Mouse (Mus musculus) fat pad, adult 2 months (tissue): ENCODE measurements around the gene Wfdc2.
"Not testable (repeated sequence)": the region's sequence is repeated elsewhere in the genome, so short reads cannot be mapped to it uniquely, and the experiment has no call there.

Experiments used
- DNase-seq: peaks from one replicate; pipeline ENCODE4 v3.0.0-alpha.2; 2011; ENCODE audit warnings: low read depth, low spot score; ENCODE audit errors: extremely low read depth

The Wfdc2 gene

DNA sequence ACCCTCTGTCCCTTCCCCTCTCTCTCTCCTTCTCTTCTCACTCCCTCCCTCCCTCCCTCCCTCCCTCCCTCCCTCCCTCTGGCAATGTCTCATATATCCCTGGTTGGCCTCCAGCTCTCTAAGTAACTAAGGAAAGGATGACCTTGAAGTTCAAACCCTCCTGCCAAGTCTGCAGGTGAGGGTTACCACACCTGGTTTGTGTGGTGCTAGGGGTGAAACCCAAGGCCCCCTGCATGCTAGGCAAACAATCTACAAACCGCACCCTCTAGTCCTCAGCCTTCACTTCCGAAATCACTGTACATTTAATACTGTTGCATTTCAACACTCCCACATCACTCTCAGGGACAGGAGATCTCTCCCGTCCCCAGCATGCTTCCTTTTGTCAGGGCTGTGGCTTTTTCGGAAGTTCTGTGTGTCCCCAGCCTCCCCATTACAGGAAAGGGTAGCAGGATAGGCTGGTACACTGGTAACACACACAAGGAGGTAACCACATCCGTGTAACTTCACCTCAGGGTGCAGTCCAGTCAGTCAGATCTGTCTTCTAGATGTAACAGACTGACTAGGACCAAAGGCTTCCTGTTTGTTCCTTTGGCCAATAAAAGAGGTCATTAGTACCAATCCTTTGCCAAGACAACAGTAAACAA is 17.6 kb upstream of the Wfdc2 start:
- no peak for DNase-seq

DNA sequence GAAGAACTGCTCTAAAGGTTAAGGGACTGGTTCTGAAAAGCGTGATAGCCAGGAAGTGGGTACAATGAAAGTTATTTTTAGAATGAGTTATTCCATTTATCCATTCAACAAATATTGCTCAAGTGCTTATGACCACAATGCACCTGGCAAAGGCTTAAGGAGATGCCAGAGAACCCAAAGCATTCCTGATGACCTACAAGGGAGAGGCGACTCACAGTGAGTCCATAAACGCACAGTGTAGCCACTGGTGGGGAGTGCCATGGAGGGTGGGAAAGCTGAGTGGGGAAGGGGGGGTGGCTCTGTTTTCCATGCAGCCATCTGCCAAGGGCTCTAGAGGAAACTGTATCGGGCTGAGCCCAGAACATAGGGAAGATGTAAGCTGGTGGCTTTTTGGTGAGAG is 12.9 kb upstream of the Wfdc2 start:
- no peak for DNase-seq

DNA sequence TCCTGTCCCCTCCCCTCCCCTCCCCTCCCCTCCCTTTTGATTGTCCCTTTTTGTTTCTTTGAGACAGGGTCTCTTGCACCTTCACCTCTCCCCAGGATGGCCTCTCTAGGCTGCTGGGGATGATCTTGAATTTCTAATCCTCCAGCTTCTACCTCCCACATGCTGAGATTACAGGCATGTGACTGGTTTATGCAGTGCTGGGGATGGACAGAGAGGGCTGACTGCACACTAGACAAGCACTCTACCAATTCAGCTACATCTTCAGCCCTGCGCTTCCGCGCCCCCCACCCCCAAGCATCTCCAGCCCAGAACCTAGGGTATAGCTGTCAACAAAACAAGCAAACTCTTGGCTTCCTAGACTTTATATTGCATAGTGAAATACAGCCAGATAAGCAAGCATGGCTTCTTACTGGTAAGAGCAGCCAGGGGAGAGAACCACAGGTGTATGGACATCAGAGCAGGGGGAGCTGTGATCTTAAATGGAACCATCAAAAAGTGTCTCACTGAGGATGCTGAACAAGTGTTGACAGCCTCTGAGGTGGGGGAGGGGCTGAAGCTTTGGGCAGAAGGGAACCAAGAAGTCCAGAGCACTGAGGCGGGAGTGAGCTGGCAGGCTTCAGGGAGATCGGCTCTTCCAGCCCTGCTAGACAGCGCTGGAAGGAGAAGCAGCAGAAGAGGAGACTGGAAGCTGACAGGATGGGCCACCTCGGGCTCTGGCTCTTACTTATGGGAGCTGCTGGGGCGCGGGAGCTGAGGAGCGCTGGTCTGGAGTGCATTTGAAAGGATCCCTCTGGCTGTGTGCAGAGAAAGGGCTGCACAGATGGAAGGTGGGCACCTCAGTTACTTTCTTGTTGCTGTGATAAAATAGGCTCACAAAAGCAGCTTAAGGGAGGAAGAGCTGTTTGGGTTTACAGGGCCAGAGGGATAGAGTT is 12.0 kb upstream of the Wfdc2 start:
- DNase-seq = no peak

DNA sequence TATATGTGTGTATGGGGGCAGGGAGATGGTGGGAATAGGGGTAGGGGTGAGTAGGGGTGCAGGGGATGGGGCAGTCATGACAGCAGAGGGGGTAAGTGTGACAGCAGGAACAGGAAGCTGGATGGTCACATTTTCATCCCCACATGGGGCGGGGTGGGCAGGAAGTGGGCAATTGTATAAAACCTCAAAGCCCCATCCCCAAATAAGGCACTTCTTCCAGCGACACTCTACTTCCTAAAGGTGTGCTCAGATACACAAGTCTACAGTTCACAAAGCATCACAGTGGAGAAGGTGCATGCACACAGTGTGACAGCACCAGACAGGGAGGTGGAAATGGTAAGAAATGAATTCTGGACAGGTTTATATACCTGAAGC is 11.3 kb upstream of the Wfdc2 start:
- no peak for DNase-seq

DNA sequence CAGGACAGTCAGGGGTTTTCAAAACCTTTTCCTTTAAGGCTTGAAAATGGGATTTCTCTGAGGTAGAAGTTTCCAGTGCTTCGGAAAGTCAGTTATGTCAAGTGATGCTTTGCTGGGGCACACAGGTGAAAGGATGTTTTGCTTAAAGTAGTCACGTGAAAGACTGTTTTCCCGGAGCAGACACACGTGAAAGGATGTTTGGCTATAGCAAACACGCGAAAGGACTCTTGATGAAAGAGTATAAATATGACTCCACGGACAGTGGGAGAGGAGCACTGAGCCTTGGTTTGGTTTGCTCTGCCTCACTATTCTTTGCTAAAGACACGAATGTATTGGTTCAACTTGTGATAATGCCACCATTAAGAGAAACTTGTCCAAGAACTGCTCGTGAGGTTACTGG is 10.7 kb upstream of the Wfdc2 start:
- no peak for DNase-seq

DNA sequence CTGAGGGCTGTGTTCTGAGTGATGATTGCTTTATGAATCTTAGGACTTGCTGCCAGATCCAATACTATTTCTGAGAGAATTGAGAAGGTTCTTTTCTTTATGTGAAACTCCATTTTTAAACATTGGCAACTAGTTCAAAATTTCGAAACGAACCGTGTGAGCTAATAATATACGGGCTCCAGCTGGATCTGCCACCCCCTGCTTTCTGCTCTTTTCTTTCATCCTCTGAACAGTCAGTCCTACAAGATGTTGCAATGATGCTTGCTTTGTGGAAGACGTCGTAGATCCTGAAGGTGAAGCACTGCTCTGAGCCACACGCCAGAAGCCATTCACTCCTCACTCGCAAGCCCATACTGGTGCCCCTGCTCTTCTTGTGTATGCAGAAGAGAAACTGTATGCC is 3.8 kb upstream of the Wfdc2 start:
- DNase-seq = no peak

DNA sequence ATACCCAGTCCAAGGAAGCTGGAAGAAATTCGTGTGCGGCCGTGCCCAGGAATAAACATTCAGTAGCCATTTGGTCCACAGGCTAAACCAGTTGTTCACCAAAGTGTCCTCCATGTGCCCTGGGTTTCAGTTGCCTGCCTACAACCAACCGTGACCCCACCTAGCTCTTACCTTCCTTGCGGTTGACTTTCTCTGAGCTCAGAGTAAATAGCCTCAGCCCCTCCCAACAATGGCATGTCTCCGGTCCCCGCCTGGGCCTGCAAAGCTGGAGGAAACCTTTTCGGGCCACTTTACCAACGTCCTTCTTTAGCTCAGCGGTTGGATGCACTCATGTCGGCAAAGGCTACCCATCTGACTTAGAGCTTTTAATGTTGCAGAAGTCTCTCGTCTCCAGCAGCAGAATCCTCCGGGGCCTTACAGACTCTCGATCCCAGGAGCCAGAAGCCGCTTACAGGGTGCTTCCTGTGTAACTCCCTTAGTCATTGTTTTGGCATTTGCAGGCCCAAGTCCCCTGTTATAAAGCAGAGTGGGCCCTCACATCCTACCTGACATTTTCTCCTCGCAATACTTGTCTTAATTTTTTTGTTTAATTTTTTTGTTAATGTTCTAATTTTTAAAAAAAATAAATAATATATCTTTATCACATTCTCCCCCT is 3.1 kb upstream of the Wfdc2 start:
- no peak for DNase-seq

DNA sequence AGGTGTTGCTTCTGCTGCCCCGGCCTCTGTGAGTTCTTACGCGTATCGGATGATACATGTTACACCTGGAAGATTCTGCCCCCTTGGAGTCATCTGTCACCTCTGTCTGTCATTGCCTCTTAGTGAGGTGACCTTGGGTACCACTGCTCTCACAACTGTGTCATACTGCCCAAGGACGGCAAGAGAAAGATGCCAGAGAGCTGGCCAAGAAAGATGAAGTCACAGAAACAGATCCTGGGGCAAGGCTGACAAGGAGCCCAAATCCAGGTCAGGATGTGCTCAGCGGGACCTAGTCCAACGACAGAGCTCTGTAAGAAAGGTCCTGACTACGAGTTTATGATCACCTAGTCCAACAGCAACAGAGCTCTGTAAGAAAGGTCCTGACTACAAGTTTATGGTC is 2.1 kb upstream of the Wfdc2 start:
- no peak for DNase-seq

DNA sequence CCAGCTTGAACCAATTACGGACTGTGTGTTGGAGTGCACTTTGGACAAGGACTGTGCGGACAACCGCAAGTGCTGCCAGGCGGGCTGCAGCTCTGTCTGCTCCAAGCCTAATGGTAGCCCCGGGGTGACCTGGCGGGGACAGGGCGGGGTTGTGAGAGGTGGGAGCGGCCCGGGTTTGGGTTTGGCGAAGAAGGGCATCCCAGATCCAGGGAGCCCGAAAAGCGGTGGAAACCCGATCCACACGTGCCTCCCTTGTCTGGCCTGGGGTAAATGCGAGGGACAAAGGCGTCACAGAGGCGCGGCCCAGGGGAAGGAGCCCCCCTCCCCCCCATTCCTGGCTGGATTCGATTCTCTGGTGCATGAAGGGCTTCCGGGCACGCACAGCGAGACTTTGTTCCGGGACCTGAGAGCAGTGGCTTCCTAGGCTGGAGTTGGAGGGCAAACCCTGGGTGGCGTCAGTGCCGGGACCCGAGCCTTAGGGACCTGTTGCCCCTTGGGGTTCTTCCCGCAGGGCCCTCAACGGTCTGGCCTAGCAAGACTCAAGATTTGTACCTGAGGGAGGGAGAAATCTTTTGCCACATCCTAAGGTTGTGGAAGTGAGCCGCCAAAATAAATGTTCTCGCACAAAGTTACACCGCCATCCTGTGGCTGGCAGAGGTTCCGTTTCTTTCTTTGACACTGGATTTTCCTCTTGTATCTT is 1.3 kb downstream of the Wfdc2 start:
- DNase-seq = no peak

DNA sequence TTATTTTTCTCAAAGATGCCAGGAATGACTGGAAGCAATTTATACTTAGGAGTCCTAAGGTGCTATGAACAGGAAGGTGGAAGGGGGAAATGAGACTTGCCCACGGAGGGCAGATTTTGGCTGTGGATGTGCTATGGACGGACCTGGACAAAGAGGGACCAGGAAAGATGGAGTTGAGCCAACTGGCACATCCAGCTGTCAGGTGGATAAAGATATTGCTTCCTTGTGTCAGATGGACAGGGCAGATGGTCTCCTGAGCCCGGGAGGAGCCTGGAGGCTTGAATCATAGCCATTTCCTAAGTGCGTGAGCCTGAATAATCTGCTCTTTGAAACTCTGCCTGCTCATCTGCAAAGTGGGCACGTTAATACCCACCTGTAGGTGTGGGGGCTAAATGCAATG is 2.1 kb downstream of the Wfdc2 start:
- DNase-seq = no peak

DNA sequence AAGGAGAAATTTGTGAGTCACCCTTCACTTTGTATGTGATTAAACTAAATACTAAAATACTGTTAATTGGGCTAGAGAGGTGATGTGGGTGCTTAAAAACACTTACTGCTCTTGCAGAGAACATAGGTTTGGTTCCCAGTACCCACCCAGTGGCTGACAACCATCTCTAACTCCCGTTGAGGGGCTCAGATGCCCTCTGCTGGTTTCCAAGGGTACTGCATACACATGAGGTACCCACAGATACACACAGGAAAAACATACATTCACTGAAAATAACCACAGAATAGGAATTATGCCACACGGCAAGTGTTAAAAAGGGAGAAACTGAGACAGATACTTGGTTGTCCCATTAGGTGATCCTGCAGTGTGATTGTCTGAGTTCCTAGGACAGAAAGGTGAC is 4.8 kb downstream of the Wfdc2 start:
- no peak for DNase-seq

DNA sequence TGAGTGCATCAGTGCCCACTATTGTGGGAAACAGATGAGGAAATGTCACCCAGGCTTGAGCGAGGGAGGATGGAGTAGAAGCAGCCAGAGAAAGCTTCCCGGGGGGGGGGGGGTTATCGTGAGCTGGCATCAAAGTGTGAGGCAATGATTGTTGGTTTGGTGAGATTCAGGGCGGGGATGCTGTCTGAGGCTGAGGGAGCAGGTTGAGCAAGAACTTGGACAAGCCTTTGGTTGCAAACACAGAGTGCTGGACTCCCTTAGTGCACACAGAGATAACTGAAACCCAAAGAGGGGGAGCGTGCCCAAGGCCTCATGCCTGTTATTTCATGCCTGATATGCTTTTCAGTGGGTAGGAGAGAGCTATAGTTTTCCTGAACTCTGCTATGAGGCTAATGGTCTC is 5.2 kb downstream of the Wfdc2 start:
- no peak for DNase-seq

DNA sequence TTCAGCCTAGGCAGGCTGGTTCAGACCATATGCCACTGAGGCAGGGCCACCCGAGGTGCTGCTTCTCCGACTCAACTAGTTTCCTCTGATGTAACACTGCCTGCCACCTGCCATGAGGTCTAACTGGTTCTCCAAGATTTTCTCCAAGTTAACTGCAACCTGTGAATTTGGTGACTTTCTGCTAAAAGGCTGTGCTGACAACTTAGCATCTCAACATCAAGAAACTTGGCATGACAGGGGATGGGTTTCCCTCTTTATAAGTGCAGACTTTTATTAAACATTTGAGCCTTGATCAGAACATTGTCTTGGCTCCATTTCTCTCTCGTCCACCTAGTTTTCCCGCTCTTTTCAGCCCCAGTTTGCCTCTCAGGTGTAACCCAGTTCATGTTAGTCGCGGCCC is 11.1 kb downstream of the Wfdc2 start, which contains the start of gene Spint3:
Spint3 (minus strand) TSS at position 101 of the 400 bp plus-strand sequence.
- not testable (repeated sequence) for DNase-seq

DNA sequence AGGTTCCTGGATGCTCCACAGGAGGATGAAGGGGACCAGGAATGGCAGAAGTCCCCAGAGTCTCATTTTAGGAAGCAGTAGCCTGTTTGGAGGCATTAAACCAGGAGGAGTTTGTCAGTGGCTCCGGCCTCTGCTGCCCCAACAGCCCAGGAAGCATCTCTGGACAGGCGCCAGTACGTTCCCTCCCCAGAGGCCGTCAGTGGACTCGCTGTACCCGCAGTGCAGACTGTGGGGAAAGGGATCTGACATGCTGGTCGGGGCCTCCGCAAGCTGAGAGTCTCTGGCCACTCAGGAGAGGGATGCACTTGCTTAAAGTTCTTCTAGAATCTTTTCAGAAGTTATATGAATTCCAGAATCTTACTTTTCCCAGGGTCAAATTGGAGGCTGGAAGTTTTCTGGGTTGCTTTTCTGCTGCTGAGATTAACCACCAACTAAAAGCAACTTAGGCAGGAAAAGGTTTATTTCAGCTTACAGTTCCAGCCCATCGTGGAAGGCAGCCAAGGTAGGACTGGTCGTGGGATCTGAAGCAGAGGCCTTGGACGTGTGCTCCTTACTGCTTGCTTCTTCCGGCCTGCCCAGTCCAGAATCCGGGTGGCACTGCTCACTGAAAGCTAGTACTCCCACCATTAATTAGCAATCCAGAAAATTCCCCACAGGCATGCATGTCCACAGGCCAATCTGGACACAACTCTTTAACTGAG is 23.0 kb downstream of the Wfdc2 start, which contains the start of gene Wfdc6a:
Wfdc6a (minus strand) TSS at position 423 of the 701 bp plus-strand sequence.
- not testable (repeated sequence) for DNase-seq

DNA sequence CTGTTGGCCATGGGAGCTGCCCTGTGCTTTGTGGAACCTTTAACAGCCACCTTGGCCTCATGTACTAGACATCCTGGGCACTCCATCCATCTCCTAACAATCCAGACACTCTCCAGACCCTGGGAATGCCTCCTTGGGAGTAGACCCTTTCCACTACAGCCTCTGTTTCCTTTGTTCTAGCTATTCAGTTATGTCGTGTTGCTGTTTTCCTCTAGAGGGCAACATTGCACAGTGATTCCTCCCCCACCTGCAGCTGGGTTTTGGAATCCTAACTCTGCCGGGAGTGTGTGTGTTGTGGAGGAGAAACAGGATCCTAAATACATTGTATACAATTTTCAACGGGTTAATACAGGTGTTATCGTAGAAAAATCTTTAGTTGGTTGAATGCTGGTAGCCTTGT is 29.8 kb downstream of the Wfdc2 start:
- DNase-seq = no peak

DNA sequence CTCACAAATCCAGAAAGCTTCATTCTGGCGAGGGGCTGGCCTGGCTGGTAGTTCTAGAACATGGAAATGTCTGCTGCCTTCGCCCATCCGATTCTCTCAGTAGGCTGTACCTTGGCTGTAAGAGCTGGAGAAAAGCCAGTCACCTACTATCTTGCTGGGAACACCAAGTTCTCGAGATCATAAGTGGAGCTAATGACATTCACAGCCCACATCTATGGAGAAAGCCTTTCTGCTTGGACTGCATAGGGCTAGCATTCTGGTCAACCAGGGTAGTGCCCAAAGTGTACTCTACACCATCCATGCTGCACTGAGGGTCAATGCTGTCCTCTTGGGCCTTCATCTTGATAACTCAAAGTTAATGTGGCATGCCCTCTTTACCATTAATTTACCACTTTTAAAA is 31.3 kb downstream of the Wfdc2 start, which contains the start of gene Eppin:
Eppin (minus strand) TSS at position 101 of the 400 bp plus-strand sequence.
- no peak for DNase-seq

DNA sequence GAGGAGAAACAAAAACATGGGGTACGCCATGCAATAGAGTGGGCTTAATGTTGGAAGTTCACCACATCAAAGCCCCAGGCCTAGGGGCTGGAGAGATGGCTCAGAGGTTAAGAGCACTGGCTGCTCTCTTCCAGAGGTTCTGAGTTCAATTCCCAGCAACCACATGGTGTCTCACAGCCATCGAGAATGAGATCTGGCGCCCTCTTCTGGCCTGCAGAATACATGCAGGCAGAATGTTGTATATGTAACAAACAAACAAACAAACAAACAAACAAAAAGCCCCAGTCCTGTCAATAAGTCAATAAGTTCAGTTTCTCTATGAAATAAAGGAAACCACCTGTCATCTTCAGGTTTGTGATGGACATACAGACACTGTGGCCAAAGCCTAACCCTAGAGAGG is 38.0 kb downstream of the Wfdc2 start:
- DNase-seq = no peak

DNA sequence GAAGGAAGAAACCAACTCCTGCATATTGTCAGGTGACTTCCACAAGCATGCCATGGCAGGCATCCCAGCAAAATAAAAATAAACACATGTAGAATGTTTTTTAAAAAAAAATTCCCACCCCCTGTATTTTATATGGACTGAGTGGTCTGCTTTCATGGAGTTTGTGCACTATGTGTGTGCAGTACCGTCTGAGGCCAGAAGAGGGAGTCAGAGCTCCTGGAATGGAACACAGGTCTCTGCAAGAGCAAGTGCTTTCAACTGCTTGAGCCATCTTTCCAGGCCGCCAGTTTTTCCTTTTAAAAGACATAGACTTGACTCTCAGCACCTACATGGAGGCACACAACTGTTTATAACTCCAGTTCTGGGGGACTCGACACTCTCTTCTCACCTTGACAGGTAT is 41.3 kb downstream of the Wfdc2 start:
- DNase-seq = no peak

DNA sequence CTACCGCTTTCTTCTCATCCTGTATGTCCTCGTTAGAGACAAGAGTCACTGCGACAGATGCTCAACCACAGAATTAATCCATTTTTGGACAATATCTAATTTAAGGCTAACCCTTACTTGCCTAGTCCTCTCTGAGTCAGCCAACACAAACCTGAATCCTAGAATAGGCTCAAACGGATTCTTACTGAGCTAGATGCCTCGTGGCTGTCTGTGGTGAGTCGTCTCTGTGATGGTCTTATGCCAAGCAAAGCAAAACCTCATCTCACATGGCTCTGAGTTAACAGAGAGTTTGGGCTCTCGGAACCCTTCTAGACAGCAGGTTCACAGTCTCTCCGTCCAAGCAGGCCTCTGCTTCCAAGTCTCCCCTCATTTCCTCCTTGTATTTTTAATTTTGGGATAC is 42.2 kb downstream of the Wfdc2 start:
- no peak for DNase-seq

DNA sequence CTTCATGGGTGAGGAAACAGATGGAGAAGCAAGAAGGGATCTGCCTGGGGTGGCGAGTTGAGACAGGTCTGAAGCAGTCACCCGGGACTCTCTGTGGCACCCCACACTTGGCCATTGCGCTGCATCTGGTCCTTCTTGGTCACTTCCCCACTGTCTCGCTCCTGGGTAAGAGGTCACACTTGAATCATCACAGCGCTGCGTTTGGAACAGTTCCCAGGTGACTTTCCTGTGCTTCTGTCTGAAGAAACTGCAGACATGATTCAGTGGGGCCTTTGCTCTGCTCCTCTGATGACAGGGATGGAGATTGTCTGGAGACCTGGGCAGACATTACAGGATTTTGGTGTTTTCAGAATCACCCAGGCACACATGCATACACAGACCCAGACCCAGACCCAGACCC is 46.6 kb downstream of the Wfdc2 start:
- no peak for DNase-seq

DNA sequence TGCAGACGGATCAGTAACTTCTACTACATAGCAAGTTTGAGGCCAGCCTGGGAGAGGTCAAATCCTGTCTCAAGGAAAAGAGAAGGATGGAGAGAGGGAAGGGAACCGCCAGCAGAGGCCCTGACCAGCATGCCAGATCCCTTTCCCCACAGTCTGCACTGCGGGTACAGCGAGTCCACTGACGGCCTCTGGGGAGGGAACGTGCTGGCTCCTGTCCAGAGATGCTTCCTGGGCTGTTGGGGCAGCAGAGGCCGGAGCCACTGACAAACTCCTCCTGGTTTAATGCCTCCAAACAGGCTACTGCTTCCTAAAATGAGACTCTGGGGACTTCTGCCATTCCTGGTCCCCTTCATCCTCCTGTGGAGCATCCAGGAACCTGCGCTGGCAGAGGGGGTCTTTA is 51.3 kb downstream of the Wfdc2 start, which contains the start of the genes Wfdc6b and Wfdc8:
Wfdc6b (plus strand) TSS at position 52 of the 400 bp plus-strand sequence.
Wfdc8 (minus strand) TSS at position 156 of the 400 bp plus-strand sequence.
- not testable (repeated sequence) for DNase-seq
